ENCODE assay signal across 20 mouse cellular contexts in genomic region chr13:9473383-9473782, GRCm38 (mm10).
"Had no signal": no experiment of that assay in that cellular context is flagged by ENCODE, and none has a peak within 500 bp of the region (broad histone marks: within the 10 kb centered on the region; RNA-seq: fewer than 3 reads in every experiment).

No protein-coding gene starts in this region.

- H3K4me2 ChIP-seq: limb, embryonic 12.5 days; limb, embryonic 15.5 days; liver, embryonic 11.5 days; lung, embryonic 14.5 days; midbrain, embryonic 12.5 days; midbrain, embryonic 15.5 days; neural tube, embryonic 12.5 days; neural tube, embryonic 15.5 days had no signal

- H3K4me1 ChIP-seq: limb, embryonic 15.5 days; midbrain, embryonic 12.5 days; midbrain, embryonic 15.5 days; neural tube, embryonic 12.5 days; neural tube, embryonic 15.5 days had no signal

- ATAC-seq: liver, postnatal 0 days; lung, postnatal 0 days; midbrain, embryonic 15.5 days had no signal

- H3K36me3 ChIP-seq: limb, embryonic 12.5 days; limb, embryonic 15.5 days; midbrain, embryonic 12.5 days; midbrain, embryonic 15.5 days; neural tube, embryonic 12.5 days; neural tube, embryonic 15.5 days had no signal

- H3K9ac ChIP-seq: limb, embryonic 12.5 days; limb, embryonic 15.5 days; liver, embryonic 14.5 days; liver, postnatal 0 days; lung, embryonic 14.5 days; midbrain, embryonic 12.5 days; midbrain, embryonic 15.5 days; neural tube, embryonic 12.5 days; neural tube, embryonic 15.5 days had no signal

- H3K27me3 ChIP-seq: limb, embryonic 12.5 days; limb, embryonic 15.5 days; midbrain, embryonic 12.5 days; midbrain, embryonic 15.5 days; neural tube, embryonic 12.5 days; neural tube, embryonic 15.5 days had no signal

- H3K9me3 ChIP-seq: limb, embryonic 15.5 days; midbrain, embryonic 15.5 days; neural tube, embryonic 15.5 days had no signal

- H3K4me3 ChIP-seq: limb, embryonic 12.5 days; limb, embryonic 15.5 days; midbrain, embryonic 12.5 days; midbrain, embryonic 15.5 days; neural tube, embryonic 12.5 days; neural tube, embryonic 15.5 days had no signal

- DNase-seq: kidney, postnatal 14 days; kidney, postnatal 4 days; left cerebral cortex, postnatal 4 days; liver, postnatal 0 days; lung, embryonic 14.5 days; right cerebral cortex, adult 18-20 months; right cerebral cortex, postnatal 14 days; right cerebral cortex, postnatal 4 days; thymus, postnatal 25 days had no signal

- H3K27ac ChIP-seq: limb, embryonic 12.5 days; limb, embryonic 15.5 days; liver, embryonic 14.5 days; macrophage; midbrain, embryonic 12.5 days; midbrain, embryonic 15.5 days; neural tube, embryonic 12.5 days; neural tube, embryonic 15.5 days; stomach, postnatal 0 days had no signal
